8 mouse cellular contexts compared by ENCODE assay signal in genomic region chr15:93273788-93274678, GRCm38 (mm10). TPM values are rescaled to one million over a fixed set of nuclear protein-coding genes. Genes with fewer than 3 reads are reported as not detected.
DNase-seq lines count a peak whose midpoint lies in the region; ATAC-seq and TF ChIP-seq lines count a peak whose summit lies in the region.

No protein-coding gene starts in this region.

- H3K27ac ChIP-seq in kidney, embryonic 16.5 days (ENCODE audit: low read length), result peak overlapping the region; percentile 84
- H3K27ac ChIP-seq in cortical plate, adult 2 months (ENCODE audit: insufficient read depth, low read length), result no peak overlapping the region
- H3K27ac ChIP-seq in hindbrain, embryonic 15.5 days (replicated peaks), result peak overlapping the region; percentile 83
- peak overlapping the region; percentile 79 for H3K27ac ChIP-seq in midbrain, postnatal 0 days (ENCODE audit: low read depth, low read length)

- peaks cover 1% of the 10 kb centered on the region for H3K36me3 ChIP-seq in kidney, embryonic 16.5 days (ENCODE audit: insufficient read depth, low read length)
- no peaks in the 10 kb centered on the region for H3K36me3 ChIP-seq in hindbrain, embryonic 15.5 days
- H3K36me3 ChIP-seq in midbrain, postnatal 0 days (ENCODE audit: insufficient read depth, low read length), result 0 out of 2 replicates have a peak, but pooled peaks cover 4% of the 10 kb centered on the region

- TF ChIP-seq CTCF in cortical plate, adult 2 months (IDR thresholded peaks at IDR 0.05; ENCODE audit: extremely low read depth, insufficient read depth, low read length), result no peak
- no peak for TF ChIP-seq CTCF in midbrain, postnatal 0 days (IDR thresholded peaks at IDR 0.05)

- H3K4me1 ChIP-seq in kidney, embryonic 16.5 days (ENCODE audit: insufficient read depth, low read length), result peaks cover 17% of the 10 kb centered on the region
- H3K4me1 ChIP-seq in cortical plate, adult 2 months (ENCODE audit: control insufficient read depth, insufficient read depth, low read length), result peaks cover 5% of the 10 kb centered on the region; the same call in 1 of the 2 replicates
- peaks cover 35% of the 10 kb centered on the region for H3K4me1 ChIP-seq in hindbrain, embryonic 15.5 days (replicated peaks)
- H3K4me1 ChIP-seq in midbrain, postnatal 0 days (ENCODE audit: insufficient read depth, low read length), result peaks cover 4% of the 10 kb centered on the region; the same call in 1 of the 2 replicates

- 36% methylated on average over 19 of the region's 19 CpGs for WGBS in kidney, embryonic 16.5 days
- WGBS in hindbrain, embryonic 15.5 days, result 42% methylated on average over 19 of the region's 19 CpGs
- 40% methylated on average over 19 of the region's 19 CpGs for WGBS in midbrain, postnatal 0 days

- H3K9me3 ChIP-seq in kidney, embryonic 16.5 days (ENCODE audit: low read length), result no peaks in the 10 kb centered on the region
- H3K9me3 ChIP-seq in hindbrain, embryonic 15.5 days, result no peaks in the 10 kb centered on the region
- no peaks in the 10 kb centered on the region for H3K9me3 ChIP-seq in midbrain, postnatal 0 days (ENCODE audit: low read length)

- no peaks in the 10 kb centered on the region for H3K27me3 ChIP-seq in kidney, embryonic 16.5 days (ENCODE audit: insufficient read depth, low read length)
- no peaks in the 10 kb centered on the region for H3K27me3 ChIP-seq in hindbrain, embryonic 15.5 days
- H3K27me3 ChIP-seq in midbrain, postnatal 0 days (ENCODE audit: insufficient read depth, low read length), result no peaks in the 10 kb centered on the region

- ATAC-seq in kidney, embryonic 16.5 days (ENCODE audit: low FRiP score, low TSS enrichment), result no peak
- no peak for ATAC-seq in hindbrain, embryonic 15.5 days (ENCODE audit: low FRiP score, low read depth)
- no peak for ATAC-seq in midbrain, postnatal 0 days (ENCODE audit: low FRiP score)

- TF ChIP-seq POLR2A in cortical plate, adult 2 months (IDR thresholded peaks at IDR 0.05; ENCODE audit: extremely low read depth, insufficient read depth, low read length), result no peak

- H3K4me3 ChIP-seq in kidney, embryonic 16.5 days (ENCODE audit: low read length), result peak overlapping the region; percentile 79
- peak overlapping the region; percentile 40 for H3K4me3 ChIP-seq in cortical plate, adult 2 months (ENCODE audit: insufficient read depth, low read length)
- peak overlapping the region; percentile 59 for H3K4me3 ChIP-seq in hindbrain, embryonic 15.5 days
- H3K4me3 ChIP-seq in midbrain, postnatal 0 days (ENCODE audit: low read depth, low read length), result peak overlapping the region; percentile 77

- peak overlapping the region; percentile 76 for H3K4me2 ChIP-seq in kidney, embryonic 16.5 days (replicated peaks; ENCODE audit: low read depth, low read length)
- peak overlapping the region; percentile 90 for H3K4me2 ChIP-seq in hindbrain, embryonic 15.5 days
- H3K4me2 ChIP-seq in midbrain, postnatal 0 days (ENCODE audit: low read depth, low read length, poor library complexity, severe bottlenecking), result peak overlapping the region; percentile 87

- H3K9ac ChIP-seq in kidney, embryonic 16.5 days (replicated peaks; ENCODE audit: low read length), result peak overlapping the region; percentile 86
- peak overlapping the region; percentile 65 for H3K9ac ChIP-seq in hindbrain, embryonic 15.5 days
- peak overlapping the region; percentile 72 for H3K9ac ChIP-seq in midbrain, postnatal 0 days (replicated peaks; ENCODE audit: low read length, poor library complexity, severe bottlenecking)

- no peak for DNase-seq in kidney, postnatal 10 days
- DNase-seq in midbrain, postnatal 0 days (ENCODE audit: low spot score), result no peak
- no peak for DNase-seq in retina, embryonic 14.5 days (ENCODE audit: low spot score)
- DNase-seq in layer of hippocampus, adult 18-20 months (ENCODE audit: low spot score in 2 of 2), result no peak
- no peak for DNase-seq in ovary, postnatal 10 days (ENCODE audit: low spot score)

RNA-seq across cellular contexts. Expression of gene Gxylt1, which starts 0.9 kb away (rescaled TPM):
- polyA plus RNA-seq in kidney, embryonic 16.5 days (2015; fragmentation: Nextera tagmentation; extraction: Ambion mirVana), result 12.6 and 15.8 TPM in 2 replicates
- polyA plus RNA-seq in cortical plate, adult 2 months (2012; rRNA removed), result 7.2 and 8.0 TPM in 2 replicates
- 5.9 and 6.0 TPM in 2 replicates for polyA plus RNA-seq in hindbrain, embryonic 15.5 days (2015; fragmentation: Nextera tagmentation; extraction: Ambion mirVana)
- total RNA-seq in midbrain, postnatal 0 days (2014; rRNA removed), result 5.0 and 7.7 TPM in 2 replicates
- 2.8 and 3.8 TPM in 2 replicates for polyA plus RNA-seq in midbrain, postnatal 0 days (2015; fragmentation: Nextera tagmentation; extraction: Ambion mirVana)
- total RNA-seq in layer of hippocampus, adult 18-20 months (2021), result 10 to 100 TPM; 10.5 to 10.9 TPM
